Mouse (Mus musculus) hindbrain, postnatal 0 days (tissue): Measurements from ENCODE around the gene Utf1. TPM values are rescaled to one million over a fixed set of nuclear protein-coding genes. Genes with fewer than 3 reads are reported as not detected.

Source experiments
- ATAC-seq: fragments of 200-750 bp; cut with Nextera tagmentation; 2 replicates; pipeline ENCODE4 v1.8.0; 2017; ENCODE audit warnings: mild to moderate bottlenecking, moderate TSS enrichment, moderate library complexity
- DNase-seq: peaks from one replicate; pipeline ENCODE4 v3.0.0-alpha.2; 2015; ENCODE audit warnings: low spot score
- H3K27ac ChIP-seq: fragments of 300-500 bp; sonication (generic); 2 replicates; pipeline ENCODE4 v1.5.1; 2014; ENCODE audit warnings: mild to moderate bottlenecking
- H3K27me3 ChIP-seq: fragments of 300-500 bp; sonication (generic); 2 replicates; pipeline ENCODE4 v1.6.1; 2014; ENCODE audit warnings: low read length, mixed read lengths; ENCODE audit not compliant: insufficient read depth
- H3K36me3 ChIP-seq: fragments of 300-500 bp; sonication (generic); 2 replicates; pipeline ENCODE4 v1.6.1; 2014; ENCODE audit warnings: low read length, mixed read lengths; ENCODE audit not compliant: insufficient read depth
- H3K4me1 ChIP-seq: fragments of 300-500 bp; sonication (generic); 2 replicates; pipeline ENCODE4 v1.6.1; 2014; ENCODE audit warnings: antibody characterized with exemption, low read length, mixed read lengths; ENCODE audit not compliant: insufficient read depth
- H3K4me2 ChIP-seq: fragments of 300-500 bp; sonication (generic); 2 replicates; pipeline ENCODE4 v1.6.1; 2014; ENCODE audit warnings: low read depth, mild to moderate bottlenecking, low read length, moderate library complexity, mixed read lengths
- H3K4me3 ChIP-seq: fragments of 300-500 bp; sonication (generic); 2 replicates; pipeline ENCODE4 v1.5.1; 2014; ENCODE audit warnings: low read length
- H3K9ac ChIP-seq: fragments of 300-500 bp; sonication (generic); replicated peaks from 2 replicates; pipeline ENCODE4 v1.6.1; 2014; ENCODE audit warnings: mild to moderate bottlenecking, low read length, moderate library complexity, mixed read lengths
- H3K9me3 ChIP-seq: fragments of 300-500 bp; sonication (generic); 2 replicates; pipeline ENCODE4 v1.6.1; 2016; ENCODE audit warnings: low read length, mixed read lengths
- CTCF ChIP-seq: IDR thresholded peaks from 2 replicates; pipeline ENCODE4 v1.5.1; 2016; ENCODE audit warnings: antibody characterized with exemption, control low read depth, low read depth
- WGBS: fragments of 180-500 bp; shearing (Covaris S2); extraction: QIAGEN DNeasy Blood & Tissue Kit; methylation state at CpG from one replicate; pipeline ENCODE4 v1.1.7; 2014; 5-methylcytosine and 5-hydroxymethylcytosine counted together
- microRNA counts: library from miRNA; unstranded; fragments of <30 nt; microRNA quantifications from one replicate; lab custom pipeline; 2015
- microRNA-seq, 2 experiments: library from miRNA; unstranded; fragments of <30 nt; microRNA quantifications; one replicate each; pipeline ENCODE4; 2016
- polyA plus RNA-seq: library from polyadenylated mRNA; unstranded; fragments of >200 nt; fragmentation: Nextera tagmentation; extraction: Ambion mirVana; gene quantifications from 2 replicates; pipeline ENCODE4 v1.2.1, GENCODE M21; 2015
- total RNA-seq: library from RNA; depleted of rRNA; stranded (reverse); fragments of >200 nt; gene quantifications from 2 replicates; pipeline ENCODE4 v1.2.3, GENCODE M21; 2014; rRNA removed

The Utf1 gene
- total and polyA plus RNA-seq, 2 experiments from 2014 or later, result not detected

- no peak for ATAC-seq
Measured at GRCm38 (mm10) chr7:139993532-139993931, 49.9 kb downstream of the Utf1 start.

GRCm38 (mm10) chr7:139994202-139994601 is 50.6 kb downstream of the Utf1 start:
- H3K27ac ChIP-seq, result no peak overlapping the region
- peaks cover 41% of the 10 kb centered on the region for H3K36me3 ChIP-seq
- H3K9ac ChIP-seq, result no peak overlapping the region
- H3K4me1 ChIP-seq, result no peaks in the 10 kb centered on the region
- H3K4me3 ChIP-seq, result no peak overlapping the region
- DNase-seq, result no peak
- H3K9me3 ChIP-seq, result no peaks in the 10 kb centered on the region
- no peak for TF ChIP-seq CTCF
- ATAC-seq, result 0 out of 2 replicates have a peak, but pooled peaks have one; percentile 25
- WGBS, result 84% methylated on average over 4 of the region's 4 CpGs
- no peak overlapping the region for H3K4me2 ChIP-seq
- H3K27me3 ChIP-seq, result no peaks in the 10 kb centered on the region

More at GRCm38 (mm10) chr7:139993532-139993931, 49.9 kb downstream of the Utf1 start:
- DNase-seq, result no peak
- WGBS, result 87% methylated on average over 6 of the region's 6 CpGs
- H3K9me3 ChIP-seq, result no peaks in the 10 kb centered on the region
- no peak for TF ChIP-seq CTCF
- no peak overlapping the region for H3K9ac ChIP-seq
- no peak overlapping the region for H3K4me2 ChIP-seq
- H3K36me3 ChIP-seq, result peaks cover 35% of the 10 kb centered on the region
- H3K4me1 ChIP-seq, result no peaks in the 10 kb centered on the region
- H3K27me3 ChIP-seq, result no peaks in the 10 kb centered on the region
- no peak overlapping the region for H3K4me3 ChIP-seq
- H3K27ac ChIP-seq, result no peak overlapping the region

- H3K9ac ChIP-seq, result no peak overlapping the region
- H3K4me2 ChIP-seq, result no peak overlapping the region
- no peak overlapping the region for H3K4me3 ChIP-seq
- ATAC-seq (peak; percentile 65; the same call in 1 of the 2 replicates), DNase-seq (peak; percentile 83)
- no peaks in the 10 kb centered on the region for H3K27me3 ChIP-seq
- no peak overlapping the region for H3K27ac ChIP-seq
- 35% methylated on average over 3 of the region's 3 CpGs for WGBS
- no peaks in the 10 kb centered on the region for H3K9me3 ChIP-seq
- no peaks in the 10 kb centered on the region for H3K4me1 ChIP-seq
- TF ChIP-seq CTCF, result peak; percentile 84
- peaks cover 46% of the 10 kb centered on the region for H3K36me3 ChIP-seq
Measured at GRCm38 (mm10) chr7:139994676-139995075, 51.1 kb downstream of the Utf1 start.

MicroRNAs within 50 kb of the gene (microRNA counts, 519-probe panel; counts per million panel counts)
- microRNA mmu-miR-202-3p (lab: Ali Mortazavi, UCI), result not detected
- 705 counts per million, percentile 8 among the panel's probes with 10 or more counts for microRNA mmu-miR-202-5p (lab: Ali Mortazavi, UCI)

Small RNA genes within 50 kb of the gene (microRNA-seq; reads per million reads assigned to microRNA genes)
- 0.18 to 0.72 reads per million in 2 experiments for gene Mir202
- 0 reads per million in 2 experiments for gene Mir7062
- 0 reads per million in 2 experiments for gene mmu-mir-7686

Other genes with a start within 250 kb of the Utf1 start
- 28.5 and 34.4 TPM in 2 replicates for gene Adgra1, start 109.6 kb upstream of the Utf1 start, total RNA-seq
- 48.9 and 53.3 TPM in 2 replicates for gene Adgra1, start 109.6 kb upstream of the Utf1 start, polyA plus RNA-seq
- gene Kndc1, start 49.1 kb upstream of the Utf1 start, total RNA-seq, result 53.6 and 63.1 TPM in 2 replicates
- 12.7 and 12.8 TPM in 2 replicates for gene Kndc1, start 49.1 kb upstream of the Utf1 start, polyA plus RNA-seq
- gene 6430531B16Rik, start 35.0 kb downstream of the Utf1 start, total RNA-seq, result 2.9 TPM in 1 of 2 replicates, not detected in the other
- gene 6430531B16Rik, start 35.0 kb downstream of the Utf1 start, polyA plus RNA-seq, result 1.3 and 1.8 TPM in 2 replicates
- 1.7 and 2.2 TPM in 2 replicates for gene Adam8, start 48.8 kb downstream of the Utf1 start, total RNA-seq
- gene Adam8, start 48.8 kb downstream of the Utf1 start, polyA plus RNA-seq, result 0.48 and 0.57 TPM in 2 replicates
- gene Zfp511, start 92.6 kb downstream of the Utf1 start, total RNA-seq, result 23.3 and 42.9 TPM in 2 replicates
- 60.5 and 63.9 TPM in 2 replicates for gene Zfp511, start 92.6 kb downstream of the Utf1 start, polyA plus RNA-seq
- 61.7 and 63.7 TPM in 2 replicates for gene Tubgcp2, start 92.9 kb downstream of the Utf1 start, total RNA-seq
- 58.3 TPM in 2 replicates for gene Tubgcp2, start 92.9 kb downstream of the Utf1 start, polyA plus RNA-seq
- gene Msx3, start 105.3 kb downstream of the Utf1 start, total RNA-seq, result 0.94 and 1.2 TPM in 2 replicates
- 1.9 and 2.0 TPM in 2 replicates for gene Msx3, start 105.3 kb downstream of the Utf1 start, polyA plus RNA-seq
- 422 and 452 TPM in 2 replicates for gene Caly, start 138.8 kb downstream of the Utf1 start, total RNA-seq
- gene Caly, start 138.8 kb downstream of the Utf1 start, polyA plus RNA-seq, result 460 and 486 TPM in 2 replicates
- gene Prap1, start 149.6 kb downstream of the Utf1 start, total RNA-seq, result not detected in 2 replicates
- gene Prap1, start 149.6 kb downstream of the Utf1 start, polyA plus RNA-seq, result not detected in 2 replicates
- 34.3 and 36.2 TPM in 2 replicates for gene Fuom, start 158.7 kb downstream of the Utf1 start, total RNA-seq
- gene Fuom, start 158.7 kb downstream of the Utf1 start, polyA plus RNA-seq, result 53.0 and 54.3 TPM in 2 replicates
- gene Paox, start 172.0 kb downstream of the Utf1 start, total RNA-seq, result 9.4 and 15.2 TPM in 2 replicates
- 8.9 TPM in 2 replicates for gene Paox, start 172.0 kb downstream of the Utf1 start, polyA plus RNA-seq
- 88.7 and 91.5 TPM in 2 replicates for gene Echs1, start 172.7 kb downstream of the Utf1 start, total RNA-seq
- 136 and 145 TPM in 2 replicates for gene Echs1, start 172.7 kb downstream of the Utf1 start, polyA plus RNA-seq
- gene Mtg1, start 193.8 kb downstream of the Utf1 start, total RNA-seq, result 6.4 and 7.2 TPM in 2 replicates
- 32.6 and 33.5 TPM in 2 replicates for gene Mtg1, start 193.8 kb downstream of the Utf1 start, polyA plus RNA-seq
- gene Sprn, start 211.1 kb downstream of the Utf1 start, total RNA-seq, result 64.7 and 66.4 TPM in 2 replicates
- 27.2 and 29.9 TPM in 2 replicates for gene Sprn, start 211.1 kb downstream of the Utf1 start, polyA plus RNA-seq
- gene Olfr522, start 221.0 kb downstream of the Utf1 start, total RNA-seq, result not detected in 2 replicates
- gene Olfr522, start 221.0 kb downstream of the Utf1 start, polyA plus RNA-seq, result not detected in 2 replicates
- gene Olfr523, start 229.4 kb downstream of the Utf1 start, total RNA-seq, result not detected in 2 replicates
- not detected in 2 replicates for gene Olfr523, start 229.4 kb downstream of the Utf1 start, polyA plus RNA-seq